Mouse (Mus musculus) 416B (cell line): ENCODE measurements around the gene Mlph.

Experiments used
- DNase-seq: peaks from one replicate; pipeline ENCODE4 v3.0.0; 2011; ENCODE audit warnings: low read depth

Gene Mlph

GRCm38 (mm10) chr1:90969881-90970390 lies 55.1 kb downstream of the Mlph start:
- DNase-seq: no peak

DNA sequence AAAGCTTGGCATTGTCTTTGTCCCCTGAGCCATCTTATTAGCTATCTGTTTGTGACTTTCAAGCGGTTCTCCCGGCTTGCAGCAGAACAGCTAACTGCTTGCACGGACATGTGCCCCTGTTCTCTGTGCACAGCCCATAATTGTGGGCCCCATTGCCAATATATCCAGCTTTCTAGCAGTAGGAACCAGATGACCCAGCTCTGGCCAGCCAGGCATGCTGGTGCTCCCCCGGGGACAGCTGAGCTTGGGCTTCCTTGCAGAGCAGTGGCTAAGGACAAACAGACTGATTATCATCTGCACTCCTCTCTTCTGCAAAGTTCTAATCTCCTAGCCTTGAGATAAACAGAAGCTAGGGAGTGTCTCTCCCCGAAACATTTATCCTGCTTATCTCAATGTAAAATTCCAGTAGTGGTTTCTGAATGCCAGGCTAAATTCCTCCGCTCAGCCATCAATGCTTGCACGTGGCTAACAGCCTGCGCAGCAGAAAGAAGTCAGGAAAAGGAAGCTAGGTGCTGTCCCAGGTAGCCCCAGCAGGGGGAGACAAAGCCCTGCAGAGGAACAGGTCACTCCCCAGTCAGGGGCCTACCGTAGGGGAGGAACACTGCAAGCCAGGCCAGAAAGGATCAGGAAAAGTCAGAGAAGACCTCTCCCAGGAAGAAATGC lies 58.2 kb downstream of the Mlph start:
- DNase-seq: peak; percentile 88

- DNase-seq: no peak
Measured at GRCm38 (mm10) chr1:90973574-90973911, 58.7 kb downstream of the Mlph start.

DNA sequence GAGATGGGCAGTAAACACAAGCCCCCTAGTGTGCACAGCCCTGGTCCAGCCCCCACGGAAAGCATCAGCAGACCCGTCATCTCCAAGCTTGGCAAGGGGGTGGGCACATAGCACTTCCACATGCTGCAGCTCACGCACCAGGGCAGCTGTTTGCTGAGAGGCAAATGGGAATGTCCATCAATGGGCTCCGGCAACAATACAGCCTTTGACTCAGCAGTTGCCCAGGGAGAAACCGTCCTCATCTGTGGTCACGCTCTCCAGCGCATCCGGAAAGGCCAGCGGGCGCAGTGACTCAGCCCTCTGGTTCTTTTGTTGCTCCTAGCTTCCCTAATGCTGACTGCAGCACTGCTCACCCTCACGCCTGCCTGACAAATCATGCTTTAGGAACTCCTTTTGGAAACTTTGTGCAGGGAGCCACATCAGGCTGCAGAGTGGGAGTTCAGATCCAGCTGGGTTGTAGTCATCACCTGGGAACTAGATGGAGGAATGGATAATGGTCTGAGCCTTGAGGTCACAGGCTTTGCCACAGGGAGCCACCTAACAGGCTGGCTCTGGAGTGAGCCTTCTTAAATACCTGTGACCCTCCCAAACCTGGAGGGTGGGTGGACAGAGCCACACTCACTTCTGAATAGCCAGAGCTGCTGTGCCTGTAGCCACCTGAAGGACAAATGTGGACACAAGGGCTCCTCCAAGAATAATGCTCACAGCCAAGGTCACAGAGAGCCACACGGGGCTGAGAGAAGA lies 60.2 kb downstream of the Mlph start:
- DNase-seq: peak; percentile 94

- DNase-seq: no peak
Measured at GRCm38 (mm10) chr1:90975960-90976359, 61.1 kb downstream of the Mlph start.

DNA sequence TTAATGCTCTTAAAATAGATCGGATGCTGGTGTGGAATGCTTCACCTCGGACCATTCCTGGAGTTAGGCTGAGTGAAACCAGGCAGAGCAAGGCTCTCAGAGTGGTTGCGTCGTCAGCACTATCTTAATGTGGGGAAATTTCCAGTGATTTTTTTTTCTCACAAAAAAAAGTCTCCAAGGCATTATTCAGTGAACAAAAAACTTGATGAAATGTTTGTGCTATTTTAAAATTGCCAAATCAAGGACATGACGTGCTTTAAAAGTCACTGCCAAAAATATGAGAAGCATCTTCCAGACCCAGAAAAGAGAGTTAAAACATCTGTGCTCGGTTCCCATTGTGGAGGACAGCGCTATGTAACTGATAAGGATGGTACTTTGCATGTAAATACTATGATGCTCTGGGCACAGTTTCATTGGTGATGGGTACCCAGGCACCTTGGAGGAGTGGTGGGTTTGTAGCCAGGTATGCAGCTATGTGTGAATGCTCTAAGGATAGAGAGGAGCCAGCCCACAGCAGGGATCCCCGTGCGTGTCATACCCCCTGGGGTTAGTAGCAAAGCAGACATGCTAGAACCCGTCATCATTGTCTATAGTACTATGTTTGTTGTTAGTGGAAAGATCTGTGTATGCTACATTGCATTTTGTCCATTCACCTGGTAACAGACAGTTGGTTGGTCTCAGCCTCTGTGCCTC lies 65.9 kb downstream of the Mlph start:
- DNase-seq: no peak

- no peak for DNase-seq
Measured at GRCm38 (mm10) chr1:90981346-90981745, 66.5 kb downstream of the Mlph start.

- DNase-seq: no peak
Measured at GRCm38 (mm10) chr1:90995916-90996315, 81.0 kb downstream of the Mlph start.

GRCm38 (mm10) chr1:90997136-90997535 lies 82.3 kb downstream of the Mlph start:
- DNase-seq: peak; percentile 65

DNA sequence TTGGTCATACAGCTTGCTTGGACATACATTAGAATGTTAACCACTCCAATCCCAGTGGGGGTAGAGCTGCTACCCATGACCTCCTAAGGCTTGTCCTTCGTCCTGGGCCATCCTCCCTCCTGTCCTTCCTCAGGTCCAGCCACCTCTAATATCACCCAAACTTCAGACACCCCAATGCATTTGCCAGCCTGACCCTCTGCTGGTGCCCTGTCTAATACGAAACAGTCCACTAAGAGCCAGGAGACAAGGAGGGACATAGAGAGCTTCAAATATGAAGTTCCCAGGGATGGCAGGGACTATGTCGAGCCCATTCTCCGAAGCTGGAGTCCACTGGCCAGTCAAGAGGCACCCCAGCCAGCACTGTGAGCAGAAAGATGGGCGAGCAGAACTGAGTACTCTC lies 82.8 kb downstream of the Mlph start:
- DNase-seq: no peak

- DNase-seq: peak; percentile 45
Measured at GRCm38 (mm10) chr1:90998268-90998890, 83.5 kb downstream of the Mlph start, which contains the start of gene Lrrfip1. Lrrfip1 (plus strand) TSS chr1:90998737.

DNA sequence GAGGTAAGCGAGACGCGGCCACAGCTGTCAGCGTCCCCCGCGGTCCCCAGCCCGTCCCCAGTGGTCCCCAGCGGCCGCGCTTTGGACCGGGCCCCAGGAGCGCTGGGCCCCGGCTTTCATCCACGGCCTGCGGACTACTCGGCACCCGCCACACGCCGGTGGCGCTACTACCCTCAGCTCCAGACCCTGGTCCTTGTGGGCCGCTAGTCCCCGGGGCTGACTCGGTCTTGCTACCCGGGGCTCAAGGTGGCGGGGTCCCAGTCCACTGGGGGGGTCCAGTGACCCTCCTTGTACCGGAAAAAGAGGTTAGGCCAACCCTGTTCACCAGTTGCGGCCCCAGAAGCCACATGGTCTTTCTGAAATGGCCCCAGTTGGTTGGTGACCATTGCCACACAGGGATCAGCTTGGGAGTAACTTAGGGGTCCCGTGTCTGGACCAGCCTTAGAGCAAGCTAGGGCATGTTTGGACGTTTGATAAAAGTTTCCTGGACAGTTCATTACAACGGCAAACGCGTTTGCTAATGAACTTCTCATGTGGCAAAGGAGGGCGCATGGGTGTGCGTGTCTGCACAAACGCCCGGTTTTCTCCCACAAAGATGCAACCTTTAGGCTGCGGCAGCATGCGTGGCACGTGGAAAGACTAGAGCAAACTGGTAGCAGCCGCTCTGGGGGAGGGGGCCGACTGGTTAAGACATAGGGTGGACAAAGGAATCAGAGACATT lies 84.2 kb downstream of the Mlph start:
- peak; percentile 45 for DNase-seq

DNA sequence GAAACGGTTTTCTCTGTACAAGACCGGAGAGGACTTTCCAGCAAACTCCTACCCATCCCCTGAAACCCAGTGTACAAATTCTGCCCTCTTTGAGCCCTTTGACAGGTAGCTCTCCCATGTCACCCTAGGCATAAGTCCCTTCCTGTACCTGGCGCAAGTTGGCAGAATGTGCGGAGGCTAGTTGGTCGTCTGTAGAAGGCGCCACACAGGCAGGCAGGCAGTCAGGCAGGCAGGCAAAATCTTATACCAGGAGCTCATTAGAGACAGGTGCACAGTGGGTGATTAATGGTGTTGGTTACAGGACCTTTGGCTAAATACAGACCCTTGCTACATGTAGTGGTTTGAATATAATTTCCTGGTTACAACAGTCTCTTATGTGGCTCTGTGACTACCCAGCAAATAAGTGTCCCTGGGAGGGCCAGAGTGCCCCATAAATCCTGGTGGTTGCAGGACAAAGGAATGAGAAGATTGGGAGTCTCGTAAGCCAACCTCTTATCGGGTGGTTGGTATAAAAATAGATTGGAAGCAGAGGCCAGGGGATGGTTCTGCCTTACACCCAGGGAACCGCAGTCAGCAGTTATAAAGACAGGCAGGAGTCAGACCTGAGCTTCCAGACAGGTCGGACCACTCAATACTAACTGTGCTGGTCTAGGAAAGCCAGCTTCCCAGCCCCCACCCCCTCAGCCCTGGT lies 85.2 kb downstream of the Mlph start:
- peak; percentile 41 for DNase-seq
